In the genomic region with DNA sequence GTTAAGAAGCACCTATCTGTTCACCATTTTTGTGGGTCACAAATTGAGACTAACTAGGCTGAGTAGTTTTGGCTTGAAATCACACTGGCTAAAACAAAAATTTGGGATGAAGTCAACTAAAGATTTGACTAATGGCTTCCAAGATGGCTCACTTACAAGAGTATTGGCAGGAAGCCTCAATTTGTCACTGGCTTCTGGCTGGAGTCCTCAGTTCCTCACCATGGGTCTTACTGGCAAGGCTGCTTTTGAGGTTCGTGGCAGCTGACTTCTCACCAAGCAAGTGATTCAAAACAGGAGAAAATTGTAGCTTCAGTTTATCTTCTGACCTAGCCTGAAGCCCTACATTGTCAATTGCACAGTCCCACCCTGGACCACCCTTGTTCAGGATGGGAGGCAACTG, we compare ENCODE assay signal across 15 mouse cellular contexts.
DNase-seq lines count a peak whose midpoint lies in the region; ATAC-seq lines count a peak whose summit lies in the region.
"Had no signal": no experiment of that assay in that cellular context is flagged by ENCODE, and none has a peak within 500 bp of the region (broad histone marks: within the 10 kb centered on the region; RNA-seq: fewer than 3 reads in every experiment).

No protein-coding gene starts in this region.

- H3K27me3 ChIP-seq in heart, embryonic 12.5 days (replicated peaks) = no peaks in the 10 kb centered on the region
- H3K27me3 ChIP-seq: embryonic facial prominence, embryonic 15.5 days; hindbrain, embryonic 15.5 days; liver, embryonic 12.5 days; neural tube, embryonic 13.5 days; stomach, embryonic 15.5 days had no signal

- H3K27ac ChIP-seq in heart, embryonic 12.5 days (ENCODE audit: poor library complexity, severe bottlenecking) = no peak overlapping the region
- H3K27ac ChIP-seq: embryonic facial prominence, embryonic 15.5 days; hindbrain, embryonic 15.5 days; kidney, postnatal 0 days; liver, embryonic 12.5 days; midbrain, embryonic 10.5 days; neural tube, embryonic 13.5 days; stomach, embryonic 15.5 days had no signal

- no peak overlapping the region for H3K9ac ChIP-seq in heart, embryonic 12.5 days
- H3K9ac ChIP-seq: embryonic facial prominence, embryonic 15.5 days; hindbrain, embryonic 15.5 days; liver, embryonic 12.5 days; neural tube, embryonic 13.5 days; stomach, embryonic 15.5 days had no signal

- peak; percentile 90 for DNase-seq in heart, adult 11 months
- peak; percentile 19 for DNase-seq in NIH3T3 (ENCODE audit: low read depth)
- DNase-seq in cerebellum, adult 11-12 months = peak; percentile 28
- peak; percentile 6 to 47 for DNase-seq in heart, postnatal 14 days
- DNase-seq in urinary bladder, adult 2 months (ENCODE audit: low spot score) = no peak
- DNase-seq in embryo, embryonic 11 days = no peak

- ATAC-seq in heart, embryonic 12.5 days (ENCODE audit: insufficient number of reproducible peaks, low FRiP score) = no peak
- no peak for ATAC-seq in erythroid progenitor cell, adult 5-6 weeks (replicated peaks; ENCODE audit: low FRiP score, poor library complexity, severe bottlenecking)
- ATAC-seq: liver, embryonic 12.5 days had no signal

- intact Hi-C loops in heart, postnatal 14 days (cut with DNase I) = no loop called here

- H3K4me2 ChIP-seq in heart, embryonic 12.5 days = no peak overlapping the region
- H3K4me2 ChIP-seq: embryonic facial prominence, embryonic 15.5 days; hindbrain, embryonic 15.5 days; liver, embryonic 12.5 days; neural tube, embryonic 13.5 days; stomach, embryonic 15.5 days had no signal

- no peak overlapping the region for H3K4me3 ChIP-seq in heart, embryonic 12.5 days
- H3K4me3 ChIP-seq: embryonic facial prominence, embryonic 15.5 days; hindbrain, embryonic 15.5 days; liver, embryonic 12.5 days; midbrain, embryonic 10.5 days; neural tube, embryonic 13.5 days; stomach, embryonic 15.5 days had no signal

- WGBS in heart, embryonic 12.5 days = 50% methylated on average over 1 of the region's 1 CpGs

- no peaks in the 10 kb centered on the region for H3K36me3 ChIP-seq in heart, embryonic 12.5 days
- H3K36me3 ChIP-seq: embryonic facial prominence, embryonic 15.5 days; hindbrain, embryonic 15.5 days; liver, embryonic 12.5 days; midbrain, embryonic 10.5 days; neural tube, embryonic 13.5 days; stomach, embryonic 15.5 days had no signal

- no peaks in the 10 kb centered on the region for H3K9me3 ChIP-seq in heart, embryonic 12.5 days (replicated peaks)
- H3K9me3 ChIP-seq: embryonic facial prominence, embryonic 15.5 days; hindbrain, embryonic 15.5 days; liver, embryonic 12.5 days; midbrain, embryonic 10.5 days; neural tube, embryonic 13.5 days; stomach, embryonic 15.5 days had no signal

- no peaks in the 10 kb centered on the region for H3K4me1 ChIP-seq in heart, embryonic 12.5 days (replicated peaks)
- H3K4me1 ChIP-seq: liver, embryonic 12.5 days; stomach, embryonic 15.5 days had no signal

Comparison
In these comparisons a context has a peak if more than half of its experiments do, and no peak if none do; other contexts are left out.
1. DNase-seq: peak in heart, adult 11 months (single experiment), NIH3T3 (single experiment), cerebellum, adult 11-12 months (single experiment) and heart, postnatal 14 days (2 of 2); none in urinary bladder, adult 2 months (single experiment) and embryo, embryonic 11 days (single experiment).